Mouse (Mus musculus) large intestine, adult 2 months (tissue): ENCODE measurements around the gene Sod1. TPM values are rescaled to one million over a fixed set of nuclear protein-coding genes. Genes with fewer than 3 reads are reported as not detected.
"Not testable (repeated sequence)": the region's sequence is repeated elsewhere in the genome, so short reads cannot be mapped to it uniquely, and the experiment has no call there.

Source experiments
- DNase-seq: peaks from one replicate; pipeline ENCODE4 v3.0.0-alpha.2; 2012; ENCODE audit warnings: low read depth, low spot score
- WGBS: fragments of 180-500 bp; shearing (Covaris S2); methylation state at CpG from one replicate; pipeline ENCODE4 v1.1.7; 2018; 5-methylcytosine and 5-hydroxymethylcytosine counted together
- polyA plus RNA-seq: library from polyadenylated mRNA; depleted of rRNA; stranded (reverse); fragments of >200 nt; gene quantifications from 2 replicates; pipeline ENCODE4 v1.2.3, GENCODE M21; 2012; rRNA removed

Gene Sod1
- polyA plus RNA-seq, 1 experiment, result 371 TPM

GRCm38 (mm10) chr16:90241875-90242274 lies 21.3 kb downstream of the Sod1 start:
- DNase-seq, result no peak
- WGBS, result 82% methylated on average over 4 of the region's 4 CpGs

- WGBS, result 79% methylated on average over 17 of the region's 17 CpGs
- no peak for DNase-seq
These were observed 22.1 kb downstream of the Sod1 start for GRCm38 (mm10) chr16:90242426-90243304.

- 86% methylated on average over 7 of the region's 7 CpGs for WGBS
- DNase-seq, result no peak
These were observed 29.5 kb downstream of the Sod1 start for GRCm38 (mm10) chr16:90250099-90250498.

GRCm38 (mm10) chr16:90251256-90251655 lies 30.7 kb downstream of the Sod1 start:
- DNase-seq, result not testable (repeated sequence)
- 96% methylated on average over 3 of the region's 3 CpGs for WGBS

- no peak for DNase-seq
- 78% methylated on average over 2 of the region's 2 CpGs for WGBS
These were observed 32.0 kb downstream of the Sod1 start for GRCm38 (mm10) chr16:90252521-90252920.

GRCm38 (mm10) chr16:90258950-90259349 lies 38.4 kb downstream of the Sod1 start:
- DNase-seq, result no peak
- WGBS, result 78% methylated on average over 7 of the region's 7 CpGs

- no peak for DNase-seq
- WGBS, result 86% methylated on average over 5 of the region's 5 CpGs
These were observed 39.1 kb downstream of the Sod1 start for GRCm38 (mm10) chr16:90259623-90260022.

GRCm38 (mm10) chr16:90260097-90260496 lies 39.5 kb downstream of the Sod1 start:
- 75% methylated on average over 4 of the region's 4 CpGs for WGBS
- DNase-seq, result no peak

GRCm38 (mm10) chr16:90261791-90262190 lies 41.2 kb downstream of the Sod1 start:
- WGBS, result 92% methylated on average over 2 of the region's 2 CpGs

GRCm38 (mm10) chr16:90264021-90264420 lies 43.5 kb downstream of the Sod1 start:
- 61% methylated on average over 5 of the region's 5 CpGs for WGBS

More at GRCm38 (mm10) chr16:90261791-90262190, 41.2 kb downstream of the Sod1 start:
- DNase-seq, result no peak

GRCm38 (mm10) chr16:90265106-90265505 lies 44.6 kb downstream of the Sod1 start:
- DNase-seq, result no peak
- 66% methylated on average over 1 of the region's 1 CpGs for WGBS

More at GRCm38 (mm10) chr16:90264021-90264420, 43.5 kb downstream of the Sod1 start:
- no peak for DNase-seq

- 4% methylated on average over 1 of the region's 1 CpGs for WGBS
- DNase-seq, result no peak
These were observed 46.0 kb downstream of the Sod1 start for GRCm38 (mm10) chr16:90266581-90266980.

- 26% methylated on average over 6 of the region's 6 CpGs for WGBS
- no peak for DNase-seq
These were observed 55.0 kb downstream of the Sod1 start for GRCm38 (mm10) chr16:90275521-90275920.

Other genes with a start within 250 kb of the Sod1 start
- gene Tiam1, start 77.0 kb upstream of the Sod1 start, polyA plus RNA-seq, result 2.8 and 3.3 TPM in 2 replicates
- gene Scaf4, start 63.7 kb downstream of the Sod1 start, polyA plus RNA-seq, result 19.6 and 32.8 TPM in 2 replicates
- 2.1 and 2.5 TPM in 2 replicates for gene Hunk, start 165.3 kb downstream of the Sod1 start, polyA plus RNA-seq